Mouse (Mus musculus) CH12.LX (cell line): ENCODE results near the gene Glrb. TPM values are rescaled to one million over a fixed set of nuclear protein-coding genes. Genes with fewer than 3 reads are reported as not detected.

Experiments
- DNase-seq: peaks from one replicate; pipeline ENCODE4 v3.0.0-alpha.2; 2013; ENCODE audit errors: extremely low read depth
- H3K27ac ChIP-seq: 2 replicates; pipeline ENCODE4 v1.5.1; 2012; ENCODE audit warnings: low read depth, mild to moderate bottlenecking, control low read depth, moderate library complexity; ENCODE audit not compliant: insufficient read depth
- H3K27me3 ChIP-seq: replicated peaks from 2 replicates; pipeline ENCODE3; 2012; ENCODE audit warnings: inconsistent platforms
- H3K36me3 ChIP-seq, 2 experiments: replicated peaks in 1 of 2; 2 replicates each; pipeline versions ENCODE3 to v1.6.1; 2012; ENCODE audit warnings: inconsistent platforms in 1 of 2, low read length in 1 of 2, mild to moderate bottlenecking in 1 of 2, mixed read lengths in 1 of 2, moderate library complexity in 1 of 2; ENCODE audit not compliant: control insufficient read depth in 1 of 2, insufficient read depth in 1 of 2
- H3K4me1 ChIP-seq, 2 experiments: 2 replicates each; pipeline ENCODE4 v1.6.1; 2012; ENCODE audit warnings: inconsistent platforms in 1 of 2, moderate library complexity in 1 of 2; ENCODE audit not compliant: insufficient read depth in 2 of 2, control insufficient read depth in 1 of 2
- H3K4me2 ChIP-seq: 2 replicates; pipeline ENCODE4 v1.6.1; 2012; ENCODE audit warnings: low read depth, mild to moderate bottlenecking, control low read depth; ENCODE audit not compliant: poor library complexity, insufficient read depth, severe bottlenecking
- H3K4me3 ChIP-seq, 3 experiments: fragments of 150-350 bp in 1 of 3; sonication (generic) in 1 of 3; replicated peaks in 1 of 3; 2 replicates each; pipeline versions ENCODE3 to v1.5.1; 2011 to 2012; ENCODE audit warnings: low read depth in 2 of 3, low read length in 2 of 3, mild to moderate bottlenecking in 2 of 3, moderate library complexity in 2 of 3, control low read depth in 1 of 3, improper control_type of control experiment in 1 of 3, inconsistent platforms in 1 of 3, mixed read lengths in 1 of 3; ENCODE audit not compliant: poor library complexity in 1 of 3
- H3K79me2 ChIP-seq: replicated peaks from 2 replicates; pipeline ENCODE4 v1.6.1; 2012; ENCODE audit warnings: mild to moderate bottlenecking, moderate library complexity; ENCODE audit not compliant: control insufficient read depth, poor library complexity, insufficient read depth, severe bottlenecking; ENCODE audit errors: extremely low read depth
- H3K9ac ChIP-seq: 2 replicates; pipeline ENCODE4 v1.6.1; 2012; ENCODE audit warnings: low read depth, mild to moderate bottlenecking, control low read depth, moderate library complexity; ENCODE audit not compliant: insufficient read depth
- H3K9me3 ChIP-seq: replicated peaks from 2 replicates; pipeline ENCODE3; 2012; ENCODE audit warnings: low read length, inconsistent platforms, mixed read lengths
- BHLHE40 ChIP-seq: IDR thresholded peaks from 2 replicates; pipeline ENCODE4 v1.6.1; 2011; ENCODE audit warnings: mild to moderate bottlenecking, low read depth, low read length, improper control_type of control experiment
- CHD1 ChIP-seq: IDR thresholded peaks from 2 replicates; pipeline ENCODE4 v1.6.1; 2012; ENCODE audit warnings: low read depth, low read length, improper control_type of control experiment, inconsistent platforms
- CHD2 ChIP-seq: IDR thresholded peaks from 2 replicates; pipeline ENCODE4 v1.6.1; 2011; ENCODE audit warnings: low read length, improper control_type of control experiment
- E2F4 ChIP-seq: IDR thresholded peaks from 2 replicates; pipeline ENCODE4 v1.6.1; 2011; ENCODE audit warnings: low read depth, low read length, improper control_type of control experiment; ENCODE audit not compliant: insufficient replicate concordance
- ETS1 ChIP-seq: conservative IDR thresholded peaks from 2 replicates; pipeline ENCODE4 v1.6.1; 2012; ENCODE audit warnings: low read depth, mild to moderate bottlenecking, inconsistent platforms, low read length, improper control_type of control experiment, moderate library complexity
- GABPA ChIP-seq: IDR thresholded peaks from 2 replicates; pipeline ENCODE4 v1.6.1; 2012; ENCODE audit warnings: low read depth, low read length, improper control_type of control experiment, inconsistent platforms; ENCODE audit not compliant: insufficient replicate concordance
- HCFC1 ChIP-seq: IDR thresholded peaks from 2 replicates; pipeline ENCODE4 v1.6.1; 2012; ENCODE audit warnings: low read depth, mild to moderate bottlenecking, inconsistent platforms, low read length, improper control_type of control experiment
- IRF4 ChIP-seq: IDR thresholded peaks from 2 replicates; pipeline ENCODE4 v1.6.1; 2014; ENCODE audit warnings: low read depth, mild to moderate bottlenecking, inconsistent platforms, low read length, improper control_type of control experiment
- JUN ChIP-seq: IDR thresholded peaks from 2 replicates; pipeline ENCODE4 v1.6.1; 2011; ENCODE audit warnings: low read depth, mild to moderate bottlenecking, low read length, improper control_type of control experiment, moderate library complexity; ENCODE audit not compliant: insufficient read depth
- MAFK ChIP-seq: IDR thresholded peaks from 2 replicates; pipeline ENCODE4 v1.6.1; 2011; ENCODE audit warnings: low read length, improper control_type of control experiment; ENCODE audit not compliant: insufficient replicate concordance
- MAX ChIP-seq: IDR thresholded peaks from 2 replicates; pipeline ENCODE4 v1.6.1; 2011; ENCODE audit warnings: low read length, improper control_type of control experiment
- MYC ChIP-seq: IDR thresholded peaks from 2 replicates; pipeline ENCODE4 v1.6.1; 2011; ENCODE audit warnings: low read depth, mild to moderate bottlenecking, improper control_type of control experiment, low read length
- NELFE ChIP-seq: IDR thresholded peaks from 2 replicates; pipeline ENCODE4 v1.6.1; 2011; ENCODE audit warnings: low read depth, low read length, improper control_type of control experiment
- RAD21 ChIP-seq: IDR thresholded peaks from 2 replicates; pipeline ENCODE4 v1.6.1; 2011; ENCODE audit warnings: low read depth, mild to moderate bottlenecking, low read length, improper control_type of control experiment, moderate library complexity
- SIN3A ChIP-seq: IDR thresholded peaks from 2 replicates; pipeline ENCODE4 v1.6.1; 2012; ENCODE audit warnings: low read length, improper control_type of control experiment, inconsistent platforms
- TCF12 ChIP-seq: IDR thresholded peaks from 2 replicates; pipeline ENCODE4 v1.6.1; 2014; ENCODE audit warnings: low read depth, mild to moderate bottlenecking, inconsistent platforms, low read length, improper control_type of control experiment
- UBTF ChIP-seq: IDR thresholded peaks from 2 replicates; pipeline ENCODE4 v1.6.1; 2012; ENCODE audit warnings: low read depth, mild to moderate bottlenecking, inconsistent platforms, low read length, improper control_type of control experiment, moderate library complexity
- ZC3H11A ChIP-seq: IDR thresholded peaks from 2 replicates; pipeline ENCODE4 v1.6.1; 2012; ENCODE audit warnings: low read depth, mild to moderate bottlenecking, inconsistent platforms, low read length, improper control_type of control experiment
- ZKSCAN1 ChIP-seq: IDR thresholded peaks from 2 replicates; pipeline ENCODE4 v1.6.1; 2012; ENCODE audit warnings: low read depth, inconsistent platforms, low read length, improper control_type of control experiment, borderline replicate concordance
- ZMIZ1 ChIP-seq: IDR thresholded peaks from 2 replicates; pipeline ENCODE4 v1.6.1; 2012; ENCODE audit warnings: low read depth, mild to moderate bottlenecking, inconsistent platforms, low read length, improper control_type of control experiment
- dilution Hi-C: fragments of 300-500 bp; cut with MboI; formaldehyde crosslinking; loops from 2 replicates; pipeline ENCODE4 v1.14.3; 2020; ENCODE audit warnings: low sequenced_read_pairs; ENCODE audit not compliant: extremely low pct_unique_long_range_greater_than_20kb, extremely low pct_ligation_motif_present
- in situ Hi-C: fragments of 300-500 bp; cut with MboI; formaldehyde crosslinking; loops from 3 replicates; pipeline ENCODE4 v1.14.3; 2019; ENCODE audit warnings: low sequenced_read_pairs, low pct_ligation_motif_present, low pct_unique_long_range_greater_than_20kb, mixed read lengths
- polyA plus RNA-seq: library from polyadenylated mRNA; unstranded; fragments of >175 nt; gene quantifications from 2 replicates; pipeline ENCODE4 v1.2.1, GENCODE M21; 2012; ENCODE audit warnings: low read depth; ENCODE audit not compliant: insufficient read length
- total RNA-seq, 2 experiments: library from RNA; depleted of rRNA; stranded (reverse); fragments of 300-350 nt in 1 of 2; fragments of >200 nt in 1 of 2; gene quantifications; 2 replicates each; pipeline ENCODE4 v1.2.3; 2012 to 2014

Glrb gene
- total and polyA plus RNA-seq, 3 experiments, result not detected

DNA sequence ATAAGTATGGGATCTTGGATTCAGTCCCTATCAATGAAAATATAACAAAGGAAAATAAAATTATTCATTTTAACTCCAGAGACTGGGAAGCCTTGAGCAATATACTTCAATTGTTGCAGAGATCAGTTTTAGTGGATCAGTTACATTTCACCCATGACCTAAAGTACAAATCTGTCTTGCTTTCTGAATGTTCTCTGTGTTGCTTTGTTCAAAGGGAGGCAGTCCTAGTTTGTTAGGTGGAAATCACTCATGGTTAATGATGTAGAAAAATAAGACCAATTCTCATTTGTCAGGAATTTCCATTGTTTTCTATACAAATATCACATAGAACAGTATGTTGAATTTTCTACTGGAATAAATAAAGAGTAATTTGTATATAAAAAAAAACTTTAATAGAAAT lies 99.7 kb downstream of the Glrb start:
- H3K9ac ChIP-seq, result no peak overlapping the region
- peaks cover 0 to 12% of the 10 kb centered on the region in 2 experiments; a peak in 2 of 4 replicates for H3K4me1 ChIP-seq
- H3K27me3 ChIP-seq, result no peaks in the 10 kb centered on the region
- H3K9me3 ChIP-seq, result no peaks in the 10 kb centered on the region
- dilution Hi-C loops, result no loop called here
- H3K4me3 ChIP-seq, result no peak overlapping the region
- H3K4me2 ChIP-seq, result no peak overlapping the region
- no peak overlapping the region for H3K27ac ChIP-seq
- DNase-seq, result no peak
- H3K79me2 ChIP-seq, result no peaks in the 10 kb centered on the region
- H3K36me3 ChIP-seq, result no peaks in the 10 kb centered on the region
- in situ Hi-C loops, result no loop called here
- no peak for TF ChIP-seq MAX
- TF ChIP-seq BHLHE40, result no peak
- no peak for TF ChIP-seq ETS1
- TF ChIP-seq ZKSCAN1, result no peak
- TF ChIP-seq TCF12, result no peak
- no peak for TF ChIP-seq CHD1
- no peak for TF ChIP-seq JUN
- no peak for TF ChIP-seq RAD21
- no peak for TF ChIP-seq SIN3A
- TF ChIP-seq IRF4, result no peak
- no peak for TF ChIP-seq NELFE
- no peak for TF ChIP-seq ZMIZ1
- no peak for TF ChIP-seq MAFK
- no peak for TF ChIP-seq ZC3H11A
- no peak for TF ChIP-seq HCFC1

DNA sequence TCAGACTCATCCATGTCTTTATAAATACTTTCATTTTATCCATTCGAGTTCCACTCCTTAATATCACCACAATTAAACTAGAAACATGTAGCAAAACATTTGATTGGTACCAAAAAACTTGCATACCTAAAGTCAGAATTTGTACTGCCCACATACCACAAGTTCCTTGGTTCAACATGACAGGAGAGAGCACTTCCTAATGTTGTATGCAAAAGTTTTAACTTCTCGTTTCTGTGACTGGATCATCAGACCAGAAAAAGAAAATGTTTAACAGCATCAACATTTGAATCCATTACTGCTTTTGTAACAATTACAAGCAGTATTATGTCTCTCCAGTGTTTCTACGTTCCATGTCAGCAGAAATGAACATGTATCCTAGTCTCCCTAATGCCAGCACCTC lies 101.2 kb downstream of the Glrb start:
- no peak overlapping the region for H3K4me3 ChIP-seq
- no peaks in the 10 kb centered on the region for H3K36me3 ChIP-seq
- in situ Hi-C loops, result no loop called here
- H3K4me2 ChIP-seq, result no peak overlapping the region
- no peaks in the 10 kb centered on the region for H3K27me3 ChIP-seq
- TF ChIP-seq UBTF (no peak), CHD2 (no peak), MYC (no peak), NELFE (no peak), MAFK (no peak), GABPA (no peak), E2F4 (no peak)
- H3K4me1 ChIP-seq, result peaks cover 0 to 12% of the 10 kb centered on the region in 2 experiments; a peak in 2 of 4 replicates
- H3K27ac ChIP-seq, result no peak overlapping the region
- dilution Hi-C loops, result no loop called here
- peak; percentile 3 for DNase-seq
- H3K79me2 ChIP-seq, result no peaks in the 10 kb centered on the region
- H3K9ac ChIP-seq, result no peak overlapping the region
- H3K9me3 ChIP-seq, result no peaks in the 10 kb centered on the region
